Mouse (Mus musculus) frontal cortex, postnatal 14 days (tissue): ENCODE measurements around the gene Acvr1c.

Experiments used
- DNase-seq, 2 experiments: peaks; one replicate each; pipeline ENCODE4 v3.0.0; 2022; ENCODE audit warnings: low spot score in 2 of 2

The Acvr1c gene

GRCm38 (mm10) chr2:58357414-58358131 is at the start of gene Acvr1c:
Gene Acvr1c, minus strand, starts transcription at chr2:58357895.
- DNase-seq = peak in 1 of 2 experiments; percentile 10

GRCm38 (mm10) chr2:58403481-58403880 is 45.8 kb upstream of the Acvr1c start:
- no peak for DNase-seq

GRCm38 (mm10) chr2:58388601-58389000 is 30.9 kb upstream of the Acvr1c start:
- DNase-seq = no peak

- DNase-seq = no peak
Observed at GRCm38 (mm10) chr2:58380020-58380419, 22.3 kb upstream of the Acvr1c start.

- no peak for DNase-seq
Observed at GRCm38 (mm10) chr2:58379475-58379874, 21.8 kb upstream of the Acvr1c start.

GRCm38 (mm10) chr2:58377417-58378130 is 19.9 kb upstream of the Acvr1c start:
- DNase-seq = no peak

GRCm38 (mm10) chr2:58366196-58366595 is 8.5 kb upstream of the Acvr1c start:
- no peak for DNase-seq

GRCm38 (mm10) chr2:58361361-58362046 is 3.8 kb upstream of the Acvr1c start:
- no peak for DNase-seq

- DNase-seq = no peak
Observed at GRCm38 (mm10) chr2:58358132-58358460, 401 bp upstream of the Acvr1c start.

GRCm38 (mm10) chr2:58357068-58357413 is 654 bp downstream of the Acvr1c start:
- DNase-seq = no peak

- no peak for DNase-seq
Observed at GRCm38 (mm10) chr2:58354389-58354788, 3.3 kb downstream of the Acvr1c start.

- DNase-seq = no peak
Observed at GRCm38 (mm10) chr2:58352846-58353245, 4.8 kb downstream of the Acvr1c start.

- DNase-seq = no peak
Observed at GRCm38 (mm10) chr2:58350657-58351056, 7.0 kb downstream of the Acvr1c start.

GRCm38 (mm10) chr2:58336730-58337129 is 21.0 kb downstream of the Acvr1c start:
- DNase-seq = no peak

GRCm38 (mm10) chr2:58329589-58329988 is 28.1 kb downstream of the Acvr1c start:
- DNase-seq = no peak

GRCm38 (mm10) chr2:58324118-58324901 is 33.4 kb downstream of the Acvr1c start:
- peak; percentile 31 to 38 for DNase-seq

GRCm38 (mm10) chr2:58323274-58323673 is 34.4 kb downstream of the Acvr1c start:
- no peak for DNase-seq

- DNase-seq = no peak
Observed at GRCm38 (mm10) chr2:58316186-58316585, 41.5 kb downstream of the Acvr1c start.

GRCm38 (mm10) chr2:58309695-58310094 is 48.0 kb downstream of the Acvr1c start:
- no peak for DNase-seq

GRCm38 (mm10) chr2:58304450-58304849 is 53.2 kb downstream of the Acvr1c start:
- DNase-seq = no peak

- no peak for DNase-seq
Observed at GRCm38 (mm10) chr2:58289759-58290431, 67.8 kb downstream of the Acvr1c start.

- no peak for DNase-seq
Observed at GRCm38 (mm10) chr2:58289331-58289730, 68.4 kb downstream of the Acvr1c start.
